Mouse (Mus musculus) hindbrain, embryonic 13.5 days (tissue): Measurements from ENCODE around the gene Por. TPM values are rescaled to one million over a fixed set of nuclear protein-coding genes. Genes with fewer than 3 reads are reported as not detected.

ENCODE experiments used
- ATAC-seq: fragments of 200-750 bp; cut with Nextera tagmentation; 2 replicates; pipeline ENCODE4 v1.8.0; 2017; ENCODE audit warnings: moderate TSS enrichment; ENCODE audit not compliant: low FRiP score
- H3K27ac ChIP-seq: fragments of 300-500 bp; sonication (generic); 2 replicates; pipeline ENCODE4 v1.5.1; 2015; ENCODE audit warnings: inconsistent platforms, mild to moderate bottlenecking, moderate library complexity
- H3K27me3 ChIP-seq: fragments of 300-500 bp; sonication (generic); 2 replicates; pipeline ENCODE4 v1.6.1; 2015; ENCODE audit warnings: mild to moderate bottlenecking, inconsistent platforms
- H3K36me3 ChIP-seq: fragments of 300-500 bp; sonication (generic); 2 replicates; pipeline ENCODE4 v1.6.1; 2015; ENCODE audit warnings: mild to moderate bottlenecking, inconsistent platforms
- H3K4me1 ChIP-seq: fragments of 300-500 bp; sonication (generic); replicated peaks from 2 replicates; pipeline ENCODE4 v1.6.1; 2015; ENCODE audit warnings: inconsistent platforms
- H3K4me2 ChIP-seq: fragments of 300-500 bp; sonication (generic); 2 replicates; pipeline ENCODE4 v1.6.1; 2015; ENCODE audit warnings: inconsistent platforms, mild to moderate bottlenecking, moderate library complexity
- H3K4me3 ChIP-seq: fragments of 300-500 bp; sonication (generic); 2 replicates; pipeline ENCODE4 v1.5.1; 2015; ENCODE audit warnings: mild to moderate bottlenecking, inconsistent platforms
- H3K9ac ChIP-seq: fragments of 300-500 bp; sonication (generic); 2 replicates; pipeline ENCODE4 v1.6.1; 2015; ENCODE audit warnings: mild to moderate bottlenecking, inconsistent platforms
- H3K9me3 ChIP-seq: fragments of 300-500 bp; sonication (generic); 2 replicates; pipeline ENCODE4 v1.6.1; 2016; ENCODE audit warnings: inconsistent platforms
- WGBS: fragments of 180-500 bp; shearing (Covaris S2); methylation state at CpG from one replicate; pipeline ENCODE4 v1.1.7; 2015; 5-methylcytosine and 5-hydroxymethylcytosine counted together
- microRNA-seq: library from miRNA; unstranded; fragments of <30 nt; microRNA quantifications from one replicate; pipeline ENCODE4, GENCODE M21; 2016
- polyA plus RNA-seq: library from polyadenylated mRNA; unstranded; fragments of >200 nt; fragmentation: Nextera tagmentation; extraction: Ambion mirVana; gene quantifications from 2 replicates; pipeline ENCODE4 v1.2.1, GENCODE M21; 2015

Por gene
- polyA plus RNA-seq, 1 experiment from 2014 or later: 107 TPM

- Histone ChIP-seq H3K4me3 (no peak overlapping the region), H3K27me3 (no peaks in the 10 kb centered on the region), H3K4me1 (no peaks in the 10 kb centered on the region), H3K9ac (no peak overlapping the region), H3K27ac (no peak overlapping the region), H3K4me2 (no peak overlapping the region), H3K9me3 (no peaks in the 10 kb centered on the region), H3K36me3 (no peaks in the 10 kb centered on the region)
- WGBS: 78% methylated on average over 3 of the region's 3 CpGs
- ATAC-seq: no peak
Observed at GRCm38 (mm10) chr5:135761881-135762280, 92.0 kb downstream of the Por start.

GRCm38 (mm10) chr5:135763526-135763925, 93.7 kb downstream of the Por start:
- no peak for ATAC-seq
- no peaks in the 10 kb centered on the region for H3K36me3 ChIP-seq
- H3K9me3 ChIP-seq: no peaks in the 10 kb centered on the region
- H3K9ac ChIP-seq: no peak overlapping the region
- H3K27ac ChIP-seq: no peak overlapping the region
- 2% methylated on average over 7 of the region's 7 CpGs for WGBS
- no peaks in the 10 kb centered on the region for H3K27me3 ChIP-seq
- no peaks in the 10 kb centered on the region for H3K4me1 ChIP-seq
- H3K4me2 ChIP-seq: no peak overlapping the region
- no peak overlapping the region for H3K4me3 ChIP-seq

GRCm38 (mm10) chr5:135764971-135765370, 95.1 kb downstream of the Por start:
- Histone ChIP-seq H3K36me3 (no peaks in the 10 kb centered on the region), H3K9ac (no peak overlapping the region), H3K27ac (no peak overlapping the region), H3K27me3 (no peaks in the 10 kb centered on the region), H3K4me3 (no peak overlapping the region), H3K9me3 (no peaks in the 10 kb centered on the region), H3K4me2 (no peak overlapping the region), H3K4me1 (no peaks in the 10 kb centered on the region)
- ATAC-seq: no peak
- WGBS: 65% methylated on average over 3 of the region's 3 CpGs

GRCm38 (mm10) chr5:135772519-135772918, 102.7 kb downstream of the Por start:
- H3K4me3 ChIP-seq: no peak overlapping the region
- H3K9me3 ChIP-seq: no peaks in the 10 kb centered on the region
- peaks cover 7% of the 10 kb centered on the region for H3K4me1 ChIP-seq
- WGBS: 65% methylated on average over 3 of the region's 3 CpGs
- H3K36me3 ChIP-seq: no peaks in the 10 kb centered on the region
- no peak overlapping the region for H3K9ac ChIP-seq
- no peak overlapping the region for H3K27ac ChIP-seq
- ATAC-seq: no peak
- H3K4me2 ChIP-seq: no peak overlapping the region
- H3K27me3 ChIP-seq: no peaks in the 10 kb centered on the region

GRCm38 (mm10) chr5:135776546-135776945, 106.7 kb downstream of the Por start:
- Histone ChIP-seq H3K36me3 (peaks cover 3% of the 10 kb centered on the region), H3K4me2 (no peak overlapping the region), H3K27me3 (no peaks in the 10 kb centered on the region), H3K9ac (0 out of 2 replicates have a peak overlapping the region, but pooled peaks have one; percentile 89), H3K27ac (no peak overlapping the region), H3K4me3 (no peak overlapping the region), H3K4me1 (peaks cover 33% of the 10 kb centered on the region), H3K9me3 (no peaks in the 10 kb centered on the region)
- no peak for ATAC-seq
- 90% methylated on average over 4 of the region's 4 CpGs for WGBS

GRCm38 (mm10) chr5:135777796-135778470, 108.1 kb downstream of the Por start, which contains the start of gene Styxl1:
Gene Styxl1, minus strand, starts transcription at chr5:135778385.
- H3K9ac ChIP-seq: peak within 1 kb of the TSS; percentile 98
- H3K36me3 ChIP-seq: peaks cover 15% of the 10 kb centered on the region
- H3K27me3 ChIP-seq: no peaks in the 10 kb centered on the region
- under 1% methylated on average over 45 of the region's 45 CpGs for WGBS
- peaks cover 33% of the 10 kb centered on the region for H3K4me1 ChIP-seq
- peak within 1 kb of the TSS; percentile 85 for H3K4me3 ChIP-seq
- H3K27ac ChIP-seq: peak within 1 kb of the TSS; percentile 95
- H3K9me3 ChIP-seq: no peaks in the 10 kb centered on the region
- peak within 1 kb of the TSS; percentile 84 for H3K4me2 ChIP-seq
- ATAC-seq: peak; percentile 95

DNA sequence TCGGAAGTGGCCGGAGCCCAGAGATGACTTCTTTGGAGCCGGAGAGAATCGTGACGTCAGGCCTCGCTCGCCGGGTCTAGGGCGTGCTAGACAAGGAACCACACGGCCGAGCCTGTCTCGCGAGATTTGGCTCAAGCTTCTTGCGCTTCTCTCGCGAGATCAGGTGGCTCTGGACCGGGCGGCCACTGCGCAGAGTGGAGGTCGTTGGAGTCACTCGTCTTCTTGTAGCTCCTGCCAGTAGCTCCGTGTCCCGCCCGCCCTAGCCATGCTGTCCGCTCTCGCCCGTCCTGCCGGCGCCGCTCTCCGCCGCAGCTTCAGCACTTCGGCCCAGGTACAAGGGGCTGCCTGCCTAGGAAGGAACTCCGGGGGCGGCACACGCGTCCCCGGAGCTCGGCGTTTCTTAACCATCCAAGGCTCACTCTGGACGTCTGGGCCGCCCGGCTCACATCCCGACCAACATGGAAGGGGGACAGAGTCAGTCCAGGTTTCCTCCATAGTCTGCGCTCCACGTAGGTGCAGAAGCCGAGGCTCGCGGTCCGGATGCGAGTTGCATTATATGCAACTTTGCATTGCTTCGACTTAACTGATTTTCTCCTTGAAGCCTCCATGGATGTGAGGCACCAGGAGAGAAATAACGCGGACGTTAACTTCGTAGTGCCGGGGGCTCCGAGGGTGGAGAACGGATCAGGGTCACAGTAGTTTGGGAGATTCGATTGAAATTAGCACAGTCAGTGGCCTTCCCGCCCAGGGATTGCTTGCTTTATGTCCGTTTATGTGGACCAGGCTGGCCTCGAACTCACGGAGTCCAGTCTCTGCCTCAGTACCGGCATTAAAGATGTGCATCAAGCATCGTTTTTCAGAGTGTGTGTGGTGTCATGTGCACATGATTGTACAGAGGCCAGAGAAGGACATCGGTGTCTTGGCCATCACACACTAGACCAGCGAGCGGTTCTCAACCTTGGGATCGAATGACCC, 108.9 kb downstream of the Por start, which contains the start of gene Mdh2:
Gene Mdh2 (plus strand): TSS at position 10 of the 975 bp plus-strand sequence.
- no peaks in the 10 kb centered on the region for H3K9me3 ChIP-seq
- peak within 1 kb of the TSS; percentile 85 for H3K4me3 ChIP-seq
- WGBS: 2% methylated on average over 70 of the region's 70 CpGs
- H3K36me3 ChIP-seq: peaks cover 23% of the 10 kb centered on the region
- peak within 1 kb of the TSS; percentile 84 for H3K4me2 ChIP-seq
- peak within 1 kb of the TSS; percentile 98 for H3K9ac ChIP-seq
- peak within 1 kb of the TSS; percentile 95 for H3K27ac ChIP-seq
- peaks cover 33% of the 10 kb centered on the region for H3K4me1 ChIP-seq
- peak; percentile 100 for ATAC-seq
- H3K27me3 ChIP-seq: no peaks in the 10 kb centered on the region

DNA sequence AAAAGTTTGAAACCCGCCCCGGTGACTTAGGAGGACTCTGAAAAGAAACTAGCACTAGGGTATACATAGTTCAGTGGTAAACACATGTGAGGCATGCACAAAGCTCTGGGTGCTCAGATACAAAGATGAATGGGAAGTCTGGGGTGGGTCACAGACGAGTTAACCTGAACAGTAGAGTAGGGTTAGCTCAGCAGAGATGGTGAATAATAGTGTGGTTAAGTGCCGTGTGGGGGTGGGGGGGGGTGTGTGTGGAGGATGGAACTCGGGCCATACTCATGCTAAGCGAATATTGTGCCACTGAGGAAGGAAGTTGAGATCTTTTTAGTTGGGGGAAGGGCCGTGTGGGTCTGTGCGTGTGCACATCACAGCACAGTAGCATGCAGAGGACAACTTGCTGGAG, 110.5 kb downstream of the Por start:
- Histone ChIP-seq H3K36me3 (peaks cover 39% of the 10 kb centered on the region), H3K4me3 (no peak overlapping the region; the same call in 1 of the 2 replicates), H3K9me3 (no peaks in the 10 kb centered on the region), H3K4me2 (0 out of 2 replicates have a peak overlapping the region, but pooled peaks have one; percentile 17), H3K4me1 (peaks cover 33% of the 10 kb centered on the region), H3K27ac (no peak overlapping the region), H3K9ac (peak overlapping the region; percentile 98), H3K27me3 (no peaks in the 10 kb centered on the region)
- ATAC-seq: no peak
- WGBS: 78% methylated on average over 8 of the region's 8 CpGs

DNA sequence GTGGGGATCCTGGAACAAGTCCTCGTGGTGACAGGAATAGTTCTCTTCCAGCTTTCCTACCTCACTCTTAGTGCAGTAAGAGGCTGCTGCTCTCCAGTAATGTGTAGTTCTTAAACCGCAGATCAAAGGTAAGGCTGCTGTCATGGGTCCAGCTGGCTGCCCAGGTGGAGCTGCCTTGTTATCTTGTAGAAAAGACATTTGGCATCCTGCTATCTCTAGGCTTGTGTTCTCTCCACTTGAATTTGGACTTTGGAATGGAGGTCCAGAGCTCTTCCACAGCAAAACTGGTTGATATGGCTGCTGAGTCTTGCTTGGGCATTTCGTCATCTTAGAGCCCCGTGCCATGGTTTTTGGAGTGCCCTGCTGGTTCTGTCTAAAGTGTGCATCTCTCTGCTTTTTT, 113.1 kb downstream of the Por start:
- no peak overlapping the region for H3K4me3 ChIP-seq
- no peaks in the 10 kb centered on the region for H3K27me3 ChIP-seq
- ATAC-seq: no peak
- H3K9ac ChIP-seq: no peak overlapping the region
- H3K27ac ChIP-seq: no peak overlapping the region
- H3K9me3 ChIP-seq: no peaks in the 10 kb centered on the region
- peaks cover 23% of the 10 kb centered on the region for H3K4me1 ChIP-seq
- no peak overlapping the region for H3K4me2 ChIP-seq
- H3K36me3 ChIP-seq: peaks cover 64% of the 10 kb centered on the region
- WGBS: 100% methylated on average over 4 of the region's 4 CpGs

Small RNAs within 50 kb of the gene (microRNA-seq; reads per million reads assigned to microRNA genes)
- gene Mir7034: not detected

Other genes starting within 250 kb of the Por start
- gene Hip1, start 124.9 kb upstream of the Por start, polyA plus RNA-seq: 38.4 and 38.5 TPM in 2 replicates
- not detected in 2 replicates for gene Ccl26, start 106.5 kb upstream of the Por start, polyA plus RNA-seq
- gene Ccl24, start 97.0 kb upstream of the Por start, polyA plus RNA-seq: 3.7 and 4.4 TPM in 2 replicates
- gene Rhbdd2, start 37.4 kb upstream of the Por start, polyA plus RNA-seq: 85.3 and 89.3 TPM in 2 replicates
- gene Tmem120a, start 74.4 kb downstream of the Por start, polyA plus RNA-seq: 80.6 and 80.8 TPM in 2 replicates
- 0.25 and 0.65 TPM in 2 replicates for gene Styxl1, start 108.4 kb downstream of the Por start, polyA plus RNA-seq
- gene Mdh2, start 108.4 kb downstream of the Por start, polyA plus RNA-seq: 593 and 594 TPM in 2 replicates
- gene Srrm3, start 136.9 kb downstream of the Por start, polyA plus RNA-seq: 88.0 and 90.6 TPM in 2 replicates
- gene Hspb1, start 217.9 kb downstream of the Por start, polyA plus RNA-seq: 8.9 and 10.3 TPM in 2 replicates